Mouse (Mus musculus) frontal cortex, adult (tissue): ENCODE measurements around the gene Gm49336.

Source experiments
- ATAC-seq: cut with Nextera tagmentation; 2 replicates; pipeline ENCODE4 v1.9.2; 2017; ENCODE audit warnings: mild to moderate bottlenecking, moderate library complexity, mixed read lengths; ENCODE audit not compliant: low TSS enrichment

Gm49336 gene

GRCm38 (mm10) chr14:60251281-60252003 is at the start of gene Gm49336, which contains the start of gene Nupl1:
Gm49336 (minus strand) TSS chr14:60251507.
Nupl1 (minus strand) TSS chr14:60251431.
- peak; percentile 97 for ATAC-seq

DNA sequence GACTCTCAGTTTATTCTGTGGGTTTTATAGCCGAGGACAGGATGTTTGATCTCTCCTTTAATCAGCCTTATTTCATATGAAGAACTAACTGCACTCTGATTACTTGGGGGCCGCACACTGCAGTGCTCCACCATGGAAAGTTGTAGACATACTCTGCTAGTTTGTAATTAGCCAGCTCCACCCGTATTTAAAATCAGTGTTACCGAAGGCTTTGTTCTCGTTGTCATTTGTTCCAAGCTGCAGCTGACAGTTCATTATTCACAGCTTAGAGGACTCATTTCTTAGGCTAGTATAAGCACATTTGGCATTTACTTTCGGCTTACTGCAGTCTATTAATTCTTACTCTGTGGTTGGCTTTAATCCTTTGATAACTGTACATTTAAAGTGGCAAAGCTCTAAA is 49.7 kb upstream of the Gm49336 start:
- ATAC-seq, result no peak

DNA sequence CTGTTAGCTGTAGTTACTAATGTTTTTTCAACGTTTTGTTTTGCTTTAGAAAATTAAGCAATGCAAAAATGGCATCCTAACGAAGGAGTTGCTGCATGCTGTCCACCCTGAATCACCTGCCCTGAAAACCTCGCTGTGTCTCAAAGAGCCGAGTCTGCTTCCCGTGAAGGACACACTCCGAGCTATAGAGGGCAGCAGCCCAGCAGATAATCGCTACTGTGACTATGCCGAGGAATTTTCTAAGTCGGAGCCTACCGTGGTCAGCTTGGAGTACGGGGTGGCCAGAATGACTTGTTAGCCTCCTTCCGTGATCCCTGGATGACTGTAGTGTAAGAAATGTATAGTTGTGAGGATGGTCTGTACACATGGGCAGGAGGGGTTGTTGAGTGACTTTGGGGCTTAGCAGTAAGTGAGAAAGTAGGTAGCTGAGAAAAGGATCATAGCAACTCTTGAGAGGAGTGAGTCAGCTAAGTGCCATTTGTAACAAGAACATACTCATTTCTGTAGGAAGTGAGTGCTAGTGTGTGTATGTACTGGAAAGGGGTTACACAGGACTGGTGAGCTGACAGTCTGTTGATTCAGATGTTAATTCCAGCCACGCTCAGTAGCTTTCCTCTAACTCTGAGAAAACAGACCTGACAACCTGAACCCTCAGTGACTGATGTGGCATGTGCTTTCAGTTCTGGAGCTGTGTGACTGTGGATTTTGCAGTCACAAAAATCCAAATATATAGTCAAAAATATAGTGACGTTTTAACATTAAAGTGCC is 49.1 kb upstream of the Gm49336 start:
- peak; percentile 79 for ATAC-seq

DNA sequence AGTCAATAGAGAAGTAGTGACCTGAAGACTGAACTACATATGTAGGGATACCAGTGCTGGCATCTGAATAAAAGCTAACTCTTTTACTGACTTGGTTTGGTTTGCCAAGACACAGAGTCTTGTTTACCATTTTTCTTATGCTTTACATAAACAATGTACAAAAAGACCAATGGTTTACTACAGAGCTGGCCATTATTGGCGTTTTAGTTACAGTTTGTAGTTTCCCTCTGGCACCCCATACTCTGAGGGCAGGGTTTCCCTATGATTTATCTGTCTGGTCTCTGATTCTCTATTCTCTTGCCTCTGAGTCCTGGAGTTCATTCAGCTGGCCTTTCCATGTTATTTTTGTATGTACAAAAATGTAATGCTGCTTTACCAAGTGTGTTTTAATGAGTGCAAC is 44.2 kb upstream of the Gm49336 start:
- no peak for ATAC-seq

- no peak for ATAC-seq
Measured at GRCm38 (mm10) chr14:60290363-60290762, 39.1 kb upstream of the Gm49336 start.

DNA sequence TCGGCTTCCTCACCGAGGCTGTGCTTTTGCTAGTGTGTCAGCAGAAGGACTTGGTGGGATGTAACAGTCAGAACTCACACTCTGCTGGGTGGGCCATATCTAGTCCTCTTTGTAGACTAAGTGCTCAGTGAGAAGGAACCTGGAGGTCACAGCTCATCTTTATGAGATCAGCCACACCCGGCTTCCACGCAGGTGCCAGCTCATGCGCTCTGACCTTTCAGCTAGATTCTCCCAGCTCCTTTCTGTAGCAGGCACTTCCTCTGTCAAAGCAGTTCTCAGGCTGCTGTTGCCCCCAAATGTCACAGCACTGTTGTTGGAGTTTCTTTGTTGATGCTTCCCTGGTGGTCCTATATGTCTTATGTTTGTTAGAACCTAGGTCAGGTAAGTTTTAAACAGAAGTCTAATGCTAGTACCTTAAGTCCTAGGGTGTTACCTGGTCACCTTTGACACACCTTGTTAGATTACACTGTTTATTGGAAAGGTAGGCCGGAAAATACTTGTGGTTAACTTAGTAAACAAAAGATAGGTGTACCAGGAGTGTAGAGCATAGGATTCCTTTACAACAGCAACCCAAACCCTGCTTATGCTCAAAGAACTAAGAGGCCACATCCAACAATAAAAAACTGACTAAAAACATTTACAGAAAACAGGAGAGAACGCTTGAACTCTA is 35.0 kb upstream of the Gm49336 start:
- ATAC-seq, result no peak

- peak; percentile 85 for ATAC-seq
Measured at GRCm38 (mm10) chr14:60275301-60276276, 24.3 kb upstream of the Gm49336 start.

- no peak for ATAC-seq
Measured at GRCm38 (mm10) chr14:60273346-60273745, 22.0 kb upstream of the Gm49336 start.

DNA sequence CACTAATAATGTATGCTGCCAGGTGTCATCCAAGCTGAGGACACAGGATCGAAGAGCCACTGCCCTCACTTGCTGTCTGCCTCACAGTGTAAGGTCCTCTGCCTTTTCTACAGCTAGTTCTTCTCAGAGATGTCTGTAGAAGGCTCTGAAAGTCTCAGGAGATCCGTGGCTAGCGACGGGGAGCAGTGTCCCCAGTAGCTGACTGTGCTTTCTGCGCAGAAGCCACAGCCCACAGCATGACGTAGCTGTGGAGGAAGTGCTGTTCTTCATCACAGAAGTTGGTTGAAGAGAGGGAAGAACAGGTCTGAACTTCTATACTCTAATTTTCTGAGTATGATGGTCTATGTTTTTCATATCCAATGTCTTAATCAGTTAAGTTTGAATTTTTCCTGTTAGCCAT is 18.0 kb upstream of the Gm49336 start:
- ATAC-seq, result no peak

DNA sequence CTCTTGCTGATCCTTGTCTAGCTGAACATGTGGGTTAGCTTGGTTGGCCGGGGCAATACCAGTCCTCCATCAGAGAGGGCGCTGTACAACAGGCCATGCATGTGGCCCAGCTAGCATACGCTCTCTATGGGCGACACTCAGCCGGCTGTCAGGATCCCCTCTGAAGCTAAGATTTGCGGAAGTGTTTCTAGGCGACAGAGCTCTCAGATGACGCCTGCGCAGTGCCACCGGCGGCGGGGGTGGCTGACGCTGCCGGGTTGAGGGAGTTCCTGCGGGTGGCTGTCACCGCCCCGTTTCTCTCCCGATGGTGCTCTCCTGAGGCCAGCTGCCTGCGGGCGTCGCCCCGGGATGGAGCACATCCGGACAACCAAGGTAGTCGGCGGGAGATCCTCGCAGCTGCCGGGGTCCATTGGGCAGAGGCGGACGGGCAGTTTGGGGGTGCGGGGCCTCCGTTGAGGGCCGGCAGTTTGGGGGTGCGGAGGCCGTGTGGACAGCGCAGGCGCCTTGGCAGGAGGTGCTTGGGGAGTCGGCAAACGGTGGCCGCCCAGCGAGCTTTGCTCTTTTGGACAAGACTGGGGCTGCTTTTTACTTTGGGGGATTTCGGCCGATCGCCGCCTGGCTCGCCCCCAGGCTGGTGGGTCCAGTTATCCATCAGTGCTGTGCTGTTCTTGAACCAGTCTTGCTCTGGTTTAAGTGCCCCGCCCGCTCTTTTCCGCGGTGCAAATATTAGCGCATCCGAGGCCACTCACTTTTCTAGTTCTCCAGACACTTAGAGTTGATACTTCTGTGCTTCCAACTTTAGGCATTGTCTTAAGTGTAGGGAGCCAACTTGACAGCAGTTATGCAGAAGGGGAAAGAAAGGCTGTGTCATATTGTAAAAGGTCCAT is 13.9 kb upstream of the Gm49336 start, which contains the start of gene Mtmr6:
TSS of gene Mtmr6 (plus strand) at position 239 of the 887 bp plus-strand sequence.
- ATAC-seq, result peak; percentile 98

GRCm38 (mm10) chr14:60262316-60262715 is 11.0 kb upstream of the Gm49336 start:
- ATAC-seq, result no peak

GRCm38 (mm10) chr14:60257851-60258250 is 6.5 kb upstream of the Gm49336 start:
- no peak for ATAC-seq

DNA sequence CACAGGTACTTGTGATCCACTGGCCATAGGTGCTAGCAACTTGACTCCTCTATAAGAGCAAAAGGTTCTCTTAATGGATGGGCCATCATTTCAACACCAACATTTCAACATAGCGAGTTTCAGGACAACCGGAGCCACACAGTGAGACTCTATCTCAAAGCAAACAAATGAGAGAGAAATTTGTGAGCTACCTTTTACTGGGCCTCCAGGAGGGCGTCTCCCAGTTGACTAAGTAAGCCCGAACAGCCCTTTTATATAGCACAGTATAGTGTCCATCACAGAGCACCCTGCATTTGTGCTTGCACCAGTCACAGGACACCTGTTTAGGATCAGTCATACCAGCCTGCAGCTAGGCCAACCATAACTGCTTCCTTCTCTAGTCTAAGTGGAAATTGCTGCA is 5.8 kb upstream of the Gm49336 start:
- no peak for ATAC-seq

DNA sequence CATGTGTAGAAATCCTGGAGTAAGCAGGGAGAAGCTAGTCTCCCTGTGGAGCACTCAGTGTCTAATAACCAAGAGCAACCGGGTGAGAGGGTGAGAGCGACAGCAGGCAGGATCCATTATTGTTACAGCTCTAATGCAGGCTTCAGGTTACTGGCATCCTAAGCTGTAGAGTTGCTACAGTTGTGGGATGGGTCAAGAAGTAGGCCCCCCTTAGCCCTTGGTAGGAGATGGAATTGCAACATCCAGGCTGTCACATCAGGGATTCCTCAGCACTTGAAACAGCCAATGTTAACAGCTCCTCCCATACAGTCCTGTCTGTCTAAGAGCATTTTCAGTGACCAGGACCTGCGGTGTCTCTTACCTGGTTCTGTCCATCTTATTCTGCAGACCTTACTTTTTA is 5.0 kb upstream of the Gm49336 start:
- ATAC-seq, result no peak

DNA sequence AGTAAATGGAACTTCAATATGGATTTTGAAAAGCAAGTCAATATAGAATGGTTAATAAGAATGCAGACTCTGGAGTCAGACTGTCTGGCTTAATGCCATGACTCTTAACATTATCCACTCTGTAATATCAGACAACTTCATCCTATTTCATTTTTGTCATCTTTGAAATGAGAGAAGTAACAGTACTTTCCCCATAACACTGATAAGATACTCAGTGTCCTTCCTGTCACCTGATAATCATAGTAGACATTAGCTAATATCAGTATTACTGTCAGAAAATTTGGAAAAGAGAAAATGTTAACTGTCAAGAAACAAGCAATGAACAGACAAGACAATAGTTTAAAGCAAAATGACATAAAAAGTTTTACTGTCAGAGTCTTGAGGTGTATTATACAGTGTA is 3.5 kb upstream of the Gm49336 start:
- no peak for ATAC-seq

DNA sequence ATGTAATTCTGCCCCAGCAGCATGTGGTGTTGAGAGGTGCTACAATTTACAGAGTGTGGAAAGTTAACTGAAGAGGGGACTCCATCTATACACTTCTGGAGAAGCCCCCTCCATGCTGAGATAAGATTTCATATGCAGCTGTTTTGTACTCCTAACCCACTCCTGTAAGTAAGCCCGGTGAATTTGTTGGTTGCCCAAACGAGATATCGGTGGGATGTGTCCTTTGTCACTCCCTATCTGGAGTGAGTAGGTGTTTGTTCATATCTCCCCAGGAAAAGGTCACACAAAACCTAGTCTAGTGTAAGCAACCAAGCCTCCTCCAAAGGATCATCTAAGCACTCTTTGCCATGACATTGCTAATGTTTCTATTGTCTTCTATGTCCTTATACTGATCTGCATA is 2.2 kb upstream of the Gm49336 start:
- no peak for ATAC-seq

- ATAC-seq, result no peak
Measured at GRCm38 (mm10) chr14:60252004-60253000, 995 bp upstream of the Gm49336 start.

GRCm38 (mm10) chr14:60250879-60251278 is 428 bp downstream of the Gm49336 start:
- ATAC-seq, result peak; percentile 21; the same call in 1 of the 2 replicates

DNA sequence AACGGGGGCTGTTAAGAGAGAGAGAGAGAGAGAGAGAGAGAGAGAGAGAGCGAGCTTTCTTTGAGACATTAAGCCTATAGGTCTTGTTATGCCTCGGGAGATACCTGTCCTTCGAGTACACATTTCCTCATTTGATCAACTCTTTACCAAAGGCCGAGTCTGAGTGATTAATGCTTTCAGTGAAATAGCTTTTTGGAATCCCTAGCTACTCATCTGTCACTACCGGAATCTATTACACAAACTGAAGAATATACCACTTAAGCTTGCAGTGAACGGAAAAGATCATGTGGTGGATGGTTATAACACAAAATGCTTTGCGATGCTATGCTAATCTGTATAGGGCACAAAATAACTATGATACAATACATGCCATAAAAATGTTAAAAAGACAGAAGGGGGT is 941 bp downstream of the Gm49336 start:
- ATAC-seq, result no peak
